Mouse (Mus musculus): ENCODE results near the gene Spg7. TPM values are rescaled to one million over a fixed set of nuclear protein-coding genes. Genes with fewer than 3 reads are reported as not detected.
"Not testable (repeated sequence)": the region's sequence is repeated elsewhere in the genome, so short reads cannot be mapped to it uniquely, and the experiment has no call there.

Gene Spg7
- total RNA-seq, 2 experiments from 2014 or later, result 60.0 to 64.8 TPM

DNA sequence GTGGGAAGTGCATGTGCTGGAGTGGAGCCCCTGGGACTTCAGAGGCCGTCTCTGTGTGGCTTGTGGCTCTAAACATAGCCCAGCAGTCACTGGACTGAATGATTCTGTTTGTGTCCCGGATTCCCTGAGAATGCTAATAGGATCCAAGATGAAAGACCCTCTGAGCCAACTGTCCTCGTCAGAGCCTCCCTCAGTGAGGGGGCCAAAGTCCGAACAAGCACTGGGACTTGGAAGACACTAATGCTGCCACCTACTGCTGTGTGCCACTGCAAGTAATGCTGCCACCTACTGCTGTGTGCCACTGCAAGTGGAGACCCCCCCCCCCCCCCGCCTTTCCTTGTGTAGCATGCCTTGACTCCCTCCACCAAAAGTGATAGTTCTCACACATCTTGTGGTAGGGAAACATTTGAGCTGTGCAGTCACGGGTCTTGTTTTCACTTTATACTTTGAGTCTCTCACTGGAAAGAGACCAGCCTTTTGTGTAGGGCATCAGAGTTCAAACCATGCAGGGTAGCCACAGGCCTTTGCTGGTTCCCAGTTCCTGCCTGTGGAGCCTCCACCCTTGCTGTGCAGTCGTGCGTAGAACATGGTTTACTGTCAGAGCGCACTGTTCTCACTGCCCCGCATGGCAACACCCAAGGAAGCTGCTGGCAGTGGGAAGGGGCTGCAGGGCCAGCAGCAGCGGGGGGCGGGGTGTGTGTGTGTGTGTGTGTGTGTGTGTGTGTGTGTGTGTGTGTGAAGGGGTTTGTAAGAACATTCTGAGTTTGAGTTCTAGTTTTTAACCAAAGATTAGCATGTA lies 35.2 kb downstream of the Spg7 start:
- DNase-seq (ENCODE audit: low spot score in 2 of 2), result no peak

DNA sequence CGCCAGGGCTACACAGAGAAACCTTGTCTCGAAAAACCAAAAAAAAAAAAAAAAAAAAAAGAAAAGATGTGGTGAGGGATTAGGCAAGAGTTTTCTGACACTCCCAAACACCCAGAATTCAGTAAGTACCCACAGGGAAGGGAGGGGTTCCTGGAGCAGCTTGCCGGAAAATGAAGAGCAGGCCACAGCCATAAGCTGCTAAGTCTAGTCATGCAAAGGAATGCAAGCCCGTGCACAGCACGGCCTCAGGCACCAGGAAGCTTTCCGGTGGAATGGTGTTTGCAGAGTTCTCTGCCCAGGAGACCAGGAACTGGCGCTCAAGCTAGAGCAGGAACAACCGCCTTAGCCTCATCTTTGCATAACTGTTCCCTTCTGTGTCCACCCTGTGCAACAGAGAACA lies 37.5 kb downstream of the Spg7 start:
- no peak for DNase-seq (ENCODE audit: low spot score in 2 of 2)

- DNase-seq (ENCODE audit: low spot score in 2 of 2), result no peak
These were observed 38.5 kb downstream of the Spg7 start for GRCm38 (mm10) chr8:123101244-123101643.

DNA sequence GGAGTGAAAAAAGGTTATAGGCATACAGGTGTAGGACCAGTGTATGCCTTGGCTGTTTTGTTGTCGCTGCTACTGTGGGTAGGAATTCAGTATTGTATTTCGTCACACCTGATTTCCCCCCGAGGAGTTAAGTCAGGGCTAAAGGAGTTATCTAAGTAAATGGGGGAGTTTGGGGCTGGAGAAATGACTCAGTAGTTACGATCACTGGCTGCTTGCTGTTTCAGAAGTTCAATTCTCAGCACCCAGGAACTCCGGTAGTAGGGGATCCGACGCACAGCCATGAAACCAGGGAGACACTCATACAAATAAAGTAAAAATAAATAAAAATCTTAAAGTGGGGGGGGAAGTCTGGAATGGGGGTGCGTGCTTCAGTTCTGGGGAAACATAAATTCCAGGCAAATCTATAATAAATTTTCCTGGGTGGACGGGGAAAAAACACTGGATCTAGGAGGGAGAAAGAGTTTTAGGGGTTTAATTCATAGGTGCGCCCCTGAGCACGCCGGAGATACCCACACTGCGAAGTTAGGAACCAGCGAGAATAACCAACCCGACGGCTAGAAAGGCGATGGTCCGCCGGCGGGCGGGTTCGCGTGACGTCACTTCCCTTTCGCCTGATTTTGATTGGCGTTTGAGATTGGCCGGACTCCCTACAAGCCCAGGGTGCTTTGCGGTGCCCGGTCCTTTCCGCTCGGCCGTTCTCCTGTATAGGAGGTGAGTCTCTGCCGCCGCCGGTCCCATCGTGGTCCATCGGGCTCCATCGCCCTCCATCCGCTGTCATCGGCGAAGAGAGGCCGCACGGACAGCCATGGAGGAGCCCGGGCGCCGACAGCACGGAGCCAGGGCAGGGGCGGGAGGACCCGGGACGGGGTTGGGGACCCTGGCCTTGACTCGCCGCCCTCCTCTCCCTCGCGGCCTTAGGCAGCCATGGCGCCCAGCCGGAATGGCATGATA lies 39.3 kb downstream of the Spg7 start, which contains the start of gene Rpl13:
Gene Rpl13 (plus strand): TSS at position 616 of the 951 bp plus-strand sequence.
- peak; percentile 96 to 99 for DNase-seq (ENCODE audit: low spot score in 2 of 2)

GRCm38 (mm10) chr8:123102855-123103254 lies 40.1 kb downstream of the Spg7 start:
- not testable (repeated sequence) for DNase-seq (ENCODE audit: low spot score in 2 of 2)

DNA sequence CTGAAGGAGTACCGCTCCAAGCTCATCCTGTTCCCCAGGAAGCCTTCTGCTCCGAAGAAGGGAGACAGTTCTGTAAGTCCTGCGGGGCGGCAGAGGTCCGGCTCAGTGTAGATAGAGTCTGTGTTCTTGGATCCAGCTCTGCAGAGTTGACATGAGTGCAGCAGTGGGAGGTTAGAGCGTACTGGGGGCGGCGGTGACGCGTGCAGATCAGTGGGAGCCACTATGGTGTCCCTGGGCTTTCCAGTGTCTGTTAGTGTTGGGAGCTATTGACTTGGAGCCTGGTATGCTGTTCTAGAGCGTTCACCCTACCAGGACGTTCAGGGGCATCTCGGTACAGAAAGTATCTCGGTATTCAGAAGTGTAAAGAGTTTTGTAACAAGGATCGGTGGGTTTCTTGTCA lies 40.5 kb downstream of the Spg7 start:
- no peak for DNase-seq (ENCODE audit: low spot score in 2 of 2)

DNA sequence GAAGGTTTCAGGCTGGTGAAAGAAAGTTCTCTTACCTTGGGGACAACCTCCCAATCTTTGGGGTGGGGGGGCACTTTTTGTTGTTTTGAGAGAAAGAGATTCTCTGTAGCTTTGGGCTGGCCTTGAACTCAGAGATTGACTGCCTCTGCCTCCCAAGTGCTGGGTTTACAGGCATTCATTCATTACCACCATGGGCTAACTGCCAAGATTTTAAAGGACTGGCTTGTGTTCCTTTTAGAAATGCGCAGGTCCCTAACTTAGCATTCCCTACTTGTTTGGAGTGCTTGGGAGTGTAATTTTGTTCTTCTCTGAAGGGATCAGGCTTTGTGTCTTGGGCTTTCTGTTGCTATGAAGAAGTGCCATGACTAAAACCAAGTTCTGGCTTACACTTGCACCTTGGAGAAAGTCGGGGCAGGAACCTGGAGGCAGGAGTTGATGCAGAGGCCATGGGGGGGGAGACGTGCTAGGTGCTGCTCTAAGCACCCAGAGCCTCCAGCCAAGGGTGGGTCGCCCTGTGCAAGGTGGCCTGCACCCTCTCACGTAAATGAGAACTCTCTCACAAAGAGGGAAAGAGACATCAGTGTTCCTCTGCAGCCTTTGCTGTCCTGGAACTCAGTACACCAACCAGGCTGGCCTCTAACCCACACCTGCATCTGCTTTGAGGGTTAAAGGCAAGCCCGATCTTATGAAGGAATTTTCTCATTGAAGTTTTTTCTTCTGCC lies 41.5 kb downstream of the Spg7 start:
- DNase-seq (ENCODE audit: low spot score in 2 of 2), result no peak

DNA sequence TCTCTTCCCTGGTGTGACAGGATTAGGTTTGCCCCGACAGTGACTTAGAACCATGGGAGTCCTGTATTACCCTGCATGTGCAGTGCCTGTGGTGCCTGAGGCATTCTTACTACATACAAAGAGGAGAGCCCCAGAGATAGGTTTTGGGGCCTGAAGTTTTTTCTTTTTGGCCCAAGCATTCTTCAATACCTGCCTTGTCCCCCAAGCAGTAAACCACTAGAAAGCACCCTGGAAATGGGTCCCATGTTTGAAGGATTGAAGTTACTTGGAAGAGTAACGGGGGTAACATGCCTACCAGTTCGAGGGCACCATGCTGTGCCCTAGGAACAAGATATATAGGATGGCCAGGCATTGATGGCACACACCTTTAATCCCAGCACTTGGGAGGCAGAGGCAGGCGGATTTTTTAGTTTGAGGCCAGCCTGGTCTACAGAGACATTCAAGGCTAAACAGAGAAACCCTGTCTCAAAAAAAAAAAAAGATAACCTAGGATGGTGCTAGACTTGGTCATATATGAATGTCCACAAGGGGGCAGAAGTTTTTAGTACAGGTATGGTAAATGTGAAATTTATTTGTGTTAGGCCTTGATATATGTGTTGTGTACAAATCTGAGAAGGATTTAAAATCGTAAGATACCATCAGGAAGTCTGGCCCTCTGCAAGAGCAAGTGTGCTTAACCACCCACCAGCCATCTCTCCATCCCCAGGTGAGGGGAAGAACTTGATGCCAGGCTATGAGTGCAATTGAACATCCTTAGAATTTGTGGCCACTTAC lies 43.0 kb downstream of the Spg7 start:
- DNase-seq (ENCODE audit: low spot score in 2 of 2), result no peak

DNA sequence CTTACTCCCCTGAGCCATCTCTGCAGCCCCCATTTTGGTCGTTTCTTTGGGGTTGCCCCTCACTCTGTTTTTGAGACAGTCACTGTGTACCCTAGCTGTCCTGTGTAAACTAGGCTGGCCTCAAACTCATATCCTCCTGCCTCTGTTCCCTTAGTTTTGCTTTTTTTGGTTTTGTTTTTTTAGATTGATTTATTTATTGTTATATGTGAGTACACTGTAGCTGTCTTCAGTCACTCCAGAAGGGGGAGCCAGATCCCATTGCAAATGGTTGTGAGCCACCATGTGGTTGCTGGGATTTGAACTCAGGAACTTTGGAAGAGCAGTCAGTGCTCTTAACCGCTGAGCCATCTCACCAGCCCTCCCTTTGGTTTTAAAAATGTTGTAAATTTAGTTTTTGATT lies 43.8 kb downstream of the Spg7 start:
- DNase-seq (ENCODE audit: low spot score in 2 of 2), result no peak

DNA sequence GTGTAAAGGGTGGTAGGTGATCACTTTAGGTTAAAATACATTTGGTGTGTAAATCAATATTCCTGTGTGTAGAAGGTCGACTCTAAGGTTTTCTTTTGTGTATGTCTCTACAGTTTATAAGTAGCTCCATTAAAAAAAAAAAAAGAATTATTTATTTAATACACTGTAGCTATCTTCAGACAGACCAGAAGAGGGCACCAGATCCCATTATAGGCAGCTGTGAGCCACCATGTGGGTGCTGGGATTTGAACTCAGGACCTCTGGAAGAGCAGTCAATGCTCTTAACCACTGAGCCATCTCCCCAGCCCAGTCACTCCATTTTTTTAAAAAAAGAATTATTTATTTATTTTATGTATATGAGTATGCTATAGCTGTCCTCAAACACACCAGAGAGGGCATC lies 45.3 kb downstream of the Spg7 start:
- no peak for DNase-seq (ENCODE audit: low spot score in 2 of 2)

- no peak for DNase-seq (ENCODE audit: low spot score in 2 of 2)
These were observed 46.2 kb downstream of the Spg7 start for GRCm38 (mm10) chr8:123108953-123109352.

GRCm38 (mm10) chr8:123110649-123111048 lies 47.9 kb downstream of the Spg7 start:
- no peak for DNase-seq (ENCODE audit: low spot score in 2 of 2)

GRCm38 (mm10) chr8:123112892-123113291 lies 50.1 kb downstream of the Spg7 start:
- DNase-seq (ENCODE audit: low spot score in 2 of 2), result no peak

DNA sequence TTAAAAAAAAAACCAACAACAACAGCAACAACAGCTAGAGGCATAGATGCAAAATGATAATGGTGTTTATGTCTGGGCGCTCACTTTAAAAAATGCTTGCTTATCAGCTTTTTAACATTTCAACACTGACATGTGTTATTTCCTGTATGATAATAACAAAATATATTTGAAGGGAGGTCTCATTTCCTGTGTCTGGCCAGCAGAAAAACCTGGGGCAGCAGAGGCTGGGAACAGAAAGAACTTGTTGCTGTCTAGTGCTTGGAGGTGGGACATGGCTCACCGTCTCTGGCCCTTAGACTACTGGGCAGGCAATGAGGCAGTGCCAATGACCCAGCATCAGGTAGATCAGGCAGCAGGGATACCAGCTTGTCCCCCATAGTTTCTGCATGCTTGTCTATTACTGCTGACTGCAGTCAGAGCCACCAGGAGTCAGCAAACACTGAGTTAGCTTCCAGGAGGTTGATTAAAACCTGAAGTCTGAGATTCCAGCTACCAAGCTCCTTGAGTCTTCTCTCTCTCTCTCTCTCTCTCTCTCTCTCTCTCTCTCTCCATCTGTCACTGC lies 51.2 kb downstream of the Spg7 start:
- no peak for DNase-seq (ENCODE audit: low spot score in 2 of 2)

GRCm38 (mm10) chr8:123114644-123115043 lies 51.9 kb downstream of the Spg7 start:
- DNase-seq (ENCODE audit: low spot score in 2 of 2), result no peak

DNA sequence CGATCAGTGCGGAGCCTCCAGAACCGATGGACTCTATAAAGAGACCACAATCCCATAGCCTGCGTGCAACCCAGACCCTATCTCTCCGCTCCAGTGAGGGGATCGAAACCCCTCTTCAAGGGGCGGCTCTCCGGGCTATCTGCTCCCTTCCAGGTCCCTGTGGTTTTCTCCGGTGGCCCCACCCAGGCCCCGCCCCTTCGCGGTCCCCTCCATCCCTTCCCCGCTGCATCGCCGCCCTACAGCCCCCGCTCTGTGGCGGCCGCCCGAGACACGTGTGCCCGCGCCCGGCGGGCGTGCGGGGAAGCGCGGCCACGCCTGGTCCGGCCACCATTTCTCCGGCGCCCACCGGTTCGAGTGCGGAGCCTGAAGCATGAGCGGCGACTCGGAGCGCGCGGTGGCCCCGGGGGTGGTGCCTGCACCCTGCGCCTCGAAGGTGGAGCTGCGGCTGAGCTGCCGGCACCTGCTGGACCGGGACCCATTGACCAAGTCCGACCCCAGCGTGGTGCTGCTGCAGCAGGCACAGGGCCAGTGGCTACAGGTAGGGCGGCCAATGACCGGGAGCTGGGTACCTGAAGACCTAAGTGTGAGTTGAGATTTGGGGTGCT lies 54.5 kb downstream of the Spg7 start, which contains the start of gene Cpne7:
Gene Cpne7 (plus strand): TSS at position 248 of the 605 bp plus-strand sequence.
- no peak for DNase-seq (ENCODE audit: low spot score in 2 of 2)

DNA sequence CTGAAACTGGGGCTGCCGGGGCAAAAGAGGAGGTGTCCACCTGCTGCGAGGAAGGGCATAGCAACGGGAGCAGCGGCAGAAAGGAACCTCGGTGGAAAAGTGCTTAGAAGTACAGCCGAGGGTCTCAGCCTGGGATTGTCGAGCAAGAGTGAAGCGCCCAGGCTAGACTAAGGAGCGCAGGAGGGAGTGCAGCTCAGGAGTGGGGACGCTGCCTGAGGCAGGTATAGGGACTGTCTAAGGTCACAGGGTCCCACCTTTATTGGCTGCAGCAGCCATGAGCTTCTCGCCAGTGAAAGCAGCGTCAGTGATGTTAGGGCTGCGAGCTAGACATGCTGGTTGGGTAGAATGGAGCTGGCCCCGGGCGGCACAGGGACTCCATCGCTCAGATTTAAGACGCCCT lies 55.0 kb downstream of the Spg7 start:
- no peak for DNase-seq (ENCODE audit: low spot score in 2 of 2)

DNA sequence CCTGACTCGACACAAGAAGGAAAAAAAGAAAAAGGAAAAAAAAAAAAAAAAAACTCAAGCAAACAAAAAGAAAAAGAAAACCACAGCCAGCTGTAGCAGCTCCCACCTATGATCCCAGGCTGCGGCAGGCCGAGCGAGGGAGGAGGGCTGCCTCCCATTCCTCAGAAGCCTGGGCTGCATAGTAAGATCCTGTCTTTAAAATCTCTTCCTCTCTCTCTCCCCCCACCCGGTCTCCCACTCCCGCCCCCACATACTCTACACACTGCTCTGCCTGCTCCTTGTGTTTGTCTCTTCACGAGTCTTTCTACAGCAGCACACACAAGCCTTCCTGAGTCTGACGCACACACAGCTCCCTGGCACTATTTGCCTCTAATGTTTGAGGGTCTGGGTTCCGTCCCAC lies 59.3 kb downstream of the Spg7 start:
- DNase-seq (ENCODE audit: low spot score in 2 of 2), result no peak

- DNase-seq (ENCODE audit: low spot score in 2 of 2), result no peak
These were observed 59.9 kb downstream of the Spg7 start for GRCm38 (mm10) chr8:123122670-123123069.
